Mouse (Mus musculus): ENCODE measurements around the gene Hpd. TPM values are rescaled to one million over a fixed set of nuclear protein-coding genes. Genes with fewer than 3 reads are reported as not detected.

Gene Hpd
- polyA plus RNA-seq, 1 experiment from 2014 or later = 0.46 TPM

DNA sequence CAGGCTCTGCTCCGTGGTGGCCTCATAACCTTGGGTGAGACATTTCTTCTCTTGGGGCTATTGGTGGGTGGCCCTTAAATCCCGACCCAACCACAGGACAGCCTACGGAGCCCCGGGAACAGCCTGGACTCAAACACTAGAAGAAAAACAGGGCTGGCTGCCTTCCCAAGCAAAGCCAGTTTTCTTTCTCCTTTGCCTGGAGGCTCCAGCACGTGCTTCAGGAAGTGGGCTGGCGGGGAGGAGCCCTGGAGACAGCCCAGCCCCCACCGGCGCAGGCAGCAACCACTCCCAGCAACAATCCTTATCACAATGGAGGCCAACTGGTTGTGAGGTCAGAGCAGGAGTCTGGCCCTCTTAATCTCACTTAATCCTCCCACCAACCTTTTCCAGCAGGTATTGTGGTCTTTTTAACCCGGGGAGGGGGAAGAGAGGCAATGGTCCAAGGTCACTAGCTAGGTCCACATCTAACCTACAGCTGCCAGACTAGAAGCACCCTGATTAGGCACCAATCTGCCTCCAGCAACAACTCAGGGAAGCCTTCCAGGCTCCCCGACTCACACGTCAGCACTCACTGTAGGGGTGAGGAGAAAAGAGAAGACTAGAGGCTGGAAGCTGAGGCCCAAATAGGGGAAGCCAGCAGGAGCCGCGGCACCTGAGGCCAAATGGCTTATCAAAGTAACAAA, 46.0 kb downstream of the Hpd start:
- WGBS = under 1% methylated on average over 13 of the region's 13 CpGs
- Histone ChIP-seq H3K36me3 (ENCODE audit: control insufficient read depth, insufficient read depth) (0 out of 2 replicates have a peak, but pooled peaks cover 3% of the 10 kb centered on the region), H3K9ac (ENCODE audit: low read length) (peak overlapping the region; percentile 100), H3K4me1 (ENCODE audit: control insufficient read depth, insufficient read depth, low read length) (peaks cover 68% of the 10 kb centered on the region), H3K27me3 (ENCODE audit: control insufficient read depth, insufficient read depth, low read length) (no peaks in the 10 kb centered on the region), H3K9me3 (replicated peaks; ENCODE audit: control insufficient read depth, low read length) (no peaks in the 10 kb centered on the region), H3K4me2 (ENCODE audit: low read depth, low read length) (peak overlapping the region; percentile 98), H3K27ac (ENCODE audit: low read length) (peak overlapping the region; percentile 100), H3K4me3 (ENCODE audit: low read length) (peak overlapping the region; percentile 73)
- ATAC-seq (replicated peaks; ENCODE audit: extremely low read depth, insufficient read depth, low FRiP score) = peak; percentile 56

DNA sequence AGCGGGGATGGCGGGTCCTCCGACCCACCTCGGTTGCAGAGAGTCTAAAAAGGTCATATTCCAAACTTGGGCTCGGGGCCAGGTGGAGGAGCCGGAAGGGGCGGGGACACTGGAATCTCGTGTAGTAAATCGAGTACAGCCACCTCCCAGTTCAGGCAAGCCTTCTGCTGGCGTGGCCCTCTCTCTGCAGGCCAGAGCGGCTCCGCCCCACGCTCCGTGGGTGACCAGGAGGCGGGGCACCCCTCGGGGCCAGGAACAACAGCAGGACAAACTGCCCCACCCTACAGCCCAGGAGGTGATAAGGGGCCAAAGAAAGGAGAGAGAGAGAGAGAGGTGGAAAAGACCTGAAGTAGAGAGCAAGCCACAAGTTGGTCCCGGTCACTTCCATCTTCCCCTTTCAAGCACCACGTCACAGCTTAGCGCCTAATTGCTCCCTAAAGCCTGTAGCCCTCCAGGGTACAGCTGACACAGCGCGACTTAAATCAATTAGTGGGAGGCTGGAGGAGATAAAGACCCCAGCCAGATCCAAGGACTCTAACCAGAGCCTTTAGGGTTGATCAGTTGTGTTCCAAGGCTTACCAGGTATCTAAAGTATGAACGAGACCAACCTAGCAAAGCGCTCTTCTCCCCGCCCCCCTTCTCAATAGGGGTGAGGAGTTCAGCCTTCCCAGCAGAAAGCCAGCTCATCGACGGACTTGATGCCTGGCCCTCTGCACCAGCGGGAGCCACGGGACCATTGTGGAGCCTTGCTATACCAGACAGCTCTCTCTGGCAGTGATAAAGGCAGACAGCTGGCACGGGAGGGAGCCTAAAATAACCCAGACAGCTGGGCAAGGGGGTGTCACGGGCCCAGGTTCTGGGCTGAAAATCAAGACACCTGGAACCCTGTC, 46.8 kb downstream of the Hpd start:
- 3% methylated on average over 30 of the region's 30 CpGs for WGBS

GRCm38 (mm10) chr5:123134875-123135382, 47.6 kb downstream of the Hpd start:
- H3K4me1 ChIP-seq (ENCODE audit: control insufficient read depth, insufficient read depth, low read length) = peaks cover 68% of the 10 kb centered on the region
- H3K27ac ChIP-seq (ENCODE audit: low read length) = peak overlapping the region; percentile 100
- H3K27me3 ChIP-seq (ENCODE audit: control insufficient read depth, insufficient read depth, low read length) = no peaks in the 10 kb centered on the region
- H3K36me3 ChIP-seq (ENCODE audit: control insufficient read depth, insufficient read depth) = 0 out of 2 replicates have a peak, but pooled peaks cover 3% of the 10 kb centered on the region
- peak overlapping the region; percentile 72 for H3K9ac ChIP-seq (ENCODE audit: low read length)
- WGBS = 19% methylated on average over 8 of the region's 8 CpGs
- H3K4me3 ChIP-seq (ENCODE audit: low read length) = peak overlapping the region; percentile 73
- H3K4me2 ChIP-seq (ENCODE audit: low read depth, low read length) = peak overlapping the region; percentile 98
- no peaks in the 10 kb centered on the region for H3K9me3 ChIP-seq (replicated peaks; ENCODE audit: control insufficient read depth, low read length)
- no peak for ATAC-seq (replicated peaks; ENCODE audit: extremely low read depth, insufficient read depth, low FRiP score)

More for the DNA sequence above, 46.8 kb downstream of the Hpd start:
- H3K9ac ChIP-seq (ENCODE audit: low read length) = peak overlapping the region; percentile 72
- peaks cover 68% of the 10 kb centered on the region for H3K4me1 ChIP-seq (ENCODE audit: control insufficient read depth, insufficient read depth, low read length)
- peak overlapping the region; percentile 98 for H3K4me2 ChIP-seq (ENCODE audit: low read depth, low read length)
- H3K27me3 ChIP-seq (ENCODE audit: control insufficient read depth, insufficient read depth, low read length) = no peaks in the 10 kb centered on the region
- 0 out of 2 replicates have a peak, but pooled peaks cover 3% of the 10 kb centered on the region for H3K36me3 ChIP-seq (ENCODE audit: control insufficient read depth, insufficient read depth)
- H3K27ac ChIP-seq (ENCODE audit: low read length) = peak overlapping the region; percentile 100
- no peaks in the 10 kb centered on the region for H3K9me3 ChIP-seq (replicated peaks; ENCODE audit: control insufficient read depth, low read length)
- ATAC-seq (replicated peaks; ENCODE audit: extremely low read depth, insufficient read depth, low FRiP score) = peak; percentile 29
- H3K4me3 ChIP-seq (ENCODE audit: low read length) = peak overlapping the region; percentile 73

- H3K9me3 ChIP-seq (replicated peaks; ENCODE audit: control insufficient read depth, low read length) = no peaks in the 10 kb centered on the region
- H3K4me2 ChIP-seq (ENCODE audit: low read depth, low read length) = peak overlapping the region; percentile 98
- 0 out of 2 replicates have a peak, but pooled peaks cover 3% of the 10 kb centered on the region for H3K36me3 ChIP-seq (ENCODE audit: control insufficient read depth, insufficient read depth)
- H3K27me3 ChIP-seq (ENCODE audit: control insufficient read depth, insufficient read depth, low read length) = no peaks in the 10 kb centered on the region
- ATAC-seq (replicated peaks; ENCODE audit: extremely low read depth, insufficient read depth, low FRiP score) = peak; percentile 7
- peak overlapping the region; percentile 72 for H3K9ac ChIP-seq (ENCODE audit: low read length)
- peak overlapping the region; percentile 100 for H3K27ac ChIP-seq (ENCODE audit: low read length)
- peaks cover 66% of the 10 kb centered on the region for H3K4me1 ChIP-seq (ENCODE audit: control insufficient read depth, insufficient read depth, low read length)
- H3K4me3 ChIP-seq (ENCODE audit: low read length) = peak overlapping the region; percentile 73
- 6% methylated on average over 13 of the region's 13 CpGs for WGBS
Observed at GRCm38 (mm10) chr5:123134186-123134874, 48.2 kb downstream of the Hpd start.

GRCm38 (mm10) chr5:123133784-123134143, 48.8 kb downstream of the Hpd start:
- Histone ChIP-seq H3K27me3 (ENCODE audit: control insufficient read depth, insufficient read depth, low read length) (no peaks in the 10 kb centered on the region), H3K9ac (ENCODE audit: low read length) (peak overlapping the region; percentile 72; the same call in 1 of the 2 replicates), H3K9me3 (replicated peaks; ENCODE audit: control insufficient read depth, low read length) (no peaks in the 10 kb centered on the region), H3K4me3 (ENCODE audit: low read length) (peak overlapping the region; percentile 20; the same call in 1 of the 2 replicates), H3K4me1 (ENCODE audit: control insufficient read depth, insufficient read depth, low read length) (peaks cover 68% of the 10 kb centered on the region), H3K27ac (ENCODE audit: low read length) (peak overlapping the region; percentile 100), H3K36me3 (ENCODE audit: control insufficient read depth, insufficient read depth) (0 out of 2 replicates have a peak, but pooled peaks cover 3% of the 10 kb centered on the region), H3K4me2 (ENCODE audit: low read depth, low read length) (peak overlapping the region; percentile 98)
- ATAC-seq (replicated peaks; ENCODE audit: extremely low read depth, insufficient read depth, low FRiP score) = no peak
- 26% methylated on average over 7 of the region's 7 CpGs for WGBS

GRCm38 (mm10) chr5:123133083-123133783, 49.3 kb downstream of the Hpd start:
- Histone ChIP-seq H3K27ac (ENCODE audit: low read length) (peak overlapping the region; percentile 100), H3K36me3 (ENCODE audit: control insufficient read depth, insufficient read depth) (0 out of 2 replicates have a peak, but pooled peaks cover 3% of the 10 kb centered on the region), H3K4me3 (ENCODE audit: low read length) (peak overlapping the region; percentile 20; the same call in 1 of the 2 replicates), H3K9ac (ENCODE audit: low read length) (peak overlapping the region; percentile 72; the same call in 1 of the 2 replicates), H3K27me3 (ENCODE audit: control insufficient read depth, insufficient read depth, low read length) (no peaks in the 10 kb centered on the region), H3K9me3 (replicated peaks; ENCODE audit: control insufficient read depth, low read length) (no peaks in the 10 kb centered on the region), H3K4me1 (ENCODE audit: control insufficient read depth, insufficient read depth, low read length) (peaks cover 66% of the 10 kb centered on the region), H3K4me2 (ENCODE audit: low read depth, low read length) (peak overlapping the region; percentile 98)
- WGBS = 20% methylated on average over 18 of the region's 18 CpGs
- no peak for ATAC-seq (replicated peaks; ENCODE audit: extremely low read depth, insufficient read depth, low FRiP score)

DNA sequence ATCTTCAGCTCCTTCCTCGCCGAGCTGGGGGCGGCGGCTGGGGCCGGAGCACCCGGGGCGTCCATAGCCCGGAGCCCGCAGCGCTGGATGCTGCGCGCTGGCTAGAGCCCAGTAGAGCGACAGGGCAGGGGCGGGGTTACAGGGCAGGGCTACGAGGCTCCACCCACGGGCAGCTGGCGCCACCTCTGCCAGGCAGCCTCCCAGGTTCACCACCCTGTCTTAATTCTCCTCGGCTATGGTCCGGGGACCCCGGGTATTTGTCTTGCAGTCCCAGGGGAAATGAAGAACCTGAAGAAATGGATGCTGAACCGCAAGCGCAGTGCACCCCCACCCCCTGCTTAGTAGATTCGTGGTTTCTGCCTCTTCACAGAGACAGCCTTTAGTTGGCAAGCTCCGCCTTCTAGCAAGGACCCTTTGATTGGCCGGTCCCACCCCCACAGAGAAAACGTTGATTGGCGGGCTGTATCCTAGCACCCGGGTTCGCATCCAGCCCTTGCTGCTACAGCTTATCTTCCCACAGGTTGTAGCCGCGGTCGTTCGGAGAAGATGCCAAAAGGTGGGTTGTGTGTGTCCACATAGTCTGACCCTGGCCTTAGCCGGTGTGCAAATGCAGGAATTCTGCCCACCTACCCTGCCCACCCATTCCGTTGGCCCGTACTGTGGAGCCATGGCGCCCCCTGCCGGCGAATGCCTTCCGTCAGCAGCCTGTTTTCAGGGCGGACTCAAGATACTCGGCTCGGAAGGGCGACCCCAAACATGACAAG, 50.0 kb downstream of the Hpd start, which contains the start of gene Rhof:
Gene Rhof, minus strand, starts transcription at position 385 of the 764 bp plus-strand sequence.
- no peaks in the 10 kb centered on the region for H3K9me3 ChIP-seq (replicated peaks; ENCODE audit: control insufficient read depth, low read length)
- 2% methylated on average over 44 of the region's 44 CpGs for WGBS
- peak within 1 kb of the TSS; percentile 72 for H3K9ac ChIP-seq (ENCODE audit: low read length)
- 0 out of 2 replicates have a peak, but pooled peaks cover 3% of the 10 kb centered on the region for H3K36me3 ChIP-seq (ENCODE audit: control insufficient read depth, insufficient read depth)
- ATAC-seq (replicated peaks; ENCODE audit: extremely low read depth, insufficient read depth, low FRiP score) = no peak
- H3K4me2 ChIP-seq (ENCODE audit: low read depth, low read length) = peak within 1 kb of the TSS; percentile 98
- no peaks in the 10 kb centered on the region for H3K27me3 ChIP-seq (ENCODE audit: control insufficient read depth, insufficient read depth, low read length)
- H3K4me3 ChIP-seq (ENCODE audit: low read length) = peak within 1 kb of the TSS; percentile 54
- H3K27ac ChIP-seq (ENCODE audit: low read length) = peak within 1 kb of the TSS; percentile 100
- peaks cover 59% of the 10 kb centered on the region for H3K4me1 ChIP-seq (ENCODE audit: control insufficient read depth, insufficient read depth, low read length)

Measured in heart, embryonic 16.5 days (tissue).